Mouse (Mus musculus) spleen, postnatal 10 days (tissue): ENCODE measurements around the gene Lce1k.
"Not testable (repeated sequence)": the region's sequence is repeated elsewhere in the genome, so short reads cannot be mapped to it uniquely, and the experiment has no call there.

Experiments used
- DNase-seq, 2 experiments: peaks; one replicate each; pipeline ENCODE4 v3.0.0; 2021 to 2022; ENCODE audit warnings: low spot score in 2 of 2

Gene Lce1k

DNA sequence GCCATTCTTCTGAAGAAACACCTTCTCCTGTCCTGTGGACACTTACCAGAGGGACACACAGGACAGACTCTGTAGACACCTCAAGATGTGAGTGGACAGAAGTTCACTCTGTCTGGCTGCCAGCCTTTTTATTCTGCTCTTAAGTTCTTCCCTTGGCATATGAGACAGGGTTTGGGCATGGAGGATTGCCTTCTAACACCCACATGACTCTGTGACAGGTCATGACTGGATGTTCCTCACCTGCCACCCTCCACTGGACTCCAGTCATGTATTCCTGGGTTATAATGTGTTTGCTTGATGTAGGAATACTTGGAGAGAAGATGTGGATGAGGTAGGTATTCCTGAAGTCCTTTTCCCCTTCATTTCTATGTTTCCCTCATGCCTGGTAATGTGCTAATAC lies at the start of gene Lce1k:
Gene Lce1k, minus strand, starts transcription at position 101 of the 400 bp plus-strand sequence.
- no peak for DNase-seq

DNA sequence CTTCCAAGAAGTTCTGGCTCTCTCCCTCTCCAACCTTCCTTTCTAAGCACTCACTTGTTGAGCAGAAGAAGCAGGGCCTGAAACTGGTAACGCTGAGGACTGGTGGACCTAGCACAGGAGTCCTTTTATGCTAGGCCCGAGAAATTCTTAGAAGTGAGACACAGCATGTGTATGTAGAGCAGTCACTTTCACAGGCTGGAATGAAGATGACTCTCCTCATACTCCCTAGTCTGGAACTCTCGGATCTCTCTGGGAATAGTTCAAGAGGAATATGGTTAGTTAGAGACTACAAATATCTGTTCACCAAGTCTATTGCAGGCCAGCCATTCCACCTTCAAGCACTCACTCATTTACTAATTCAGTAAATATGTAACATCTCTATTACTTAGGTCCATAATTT lies 43.5 kb upstream of the Lce1k start, which contains the start of gene Lce1l:
Gene Lce1l, minus strand, starts transcription at position 101 of the 400 bp plus-strand sequence.
- DNase-seq = no peak

DNA sequence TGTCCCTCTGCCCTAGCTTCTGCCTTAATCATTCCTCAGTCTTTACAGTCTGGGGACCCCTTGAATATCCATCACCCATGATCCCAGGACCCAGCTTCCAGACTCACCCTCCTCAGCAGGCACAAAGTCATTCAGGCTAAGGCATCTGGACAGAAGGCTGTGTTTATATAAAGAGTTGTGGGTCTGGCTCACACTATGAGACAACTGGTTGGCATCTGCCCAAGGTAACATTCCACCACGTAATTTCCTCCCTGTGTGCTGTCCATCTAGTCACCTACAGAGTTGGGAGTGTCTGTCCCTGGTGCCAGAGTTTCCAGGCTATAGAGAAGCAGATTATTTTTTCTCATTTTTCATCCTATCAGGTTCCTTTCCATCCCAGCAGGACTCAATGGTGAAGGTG lies 19.4 kb upstream of the Lce1k start, which contains the start of gene Kprp:
Gene Kprp, minus strand, starts transcription at position 140 of the 400 bp plus-strand sequence.
- no peak for DNase-seq

DNA sequence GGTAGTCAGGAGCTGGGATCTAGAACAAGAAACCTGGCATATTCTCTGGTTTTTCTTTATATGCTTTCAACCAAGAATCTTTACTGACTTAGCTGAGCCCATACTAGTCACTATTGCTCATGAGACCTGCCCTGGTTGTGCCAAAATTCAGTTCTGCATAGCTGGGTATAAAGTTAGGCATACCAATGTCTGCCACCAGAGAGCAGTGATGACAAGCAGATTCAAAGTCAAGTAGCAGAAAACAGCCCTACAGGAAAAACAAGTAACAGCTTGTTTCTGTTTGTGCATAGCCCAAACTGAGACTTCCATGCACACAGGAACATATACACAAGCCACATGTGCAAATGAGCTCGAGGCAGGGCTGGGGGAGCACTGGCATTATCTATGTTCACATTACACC lies 18.1 kb upstream of the Lce1k start:
- DNase-seq = no peak

DNA sequence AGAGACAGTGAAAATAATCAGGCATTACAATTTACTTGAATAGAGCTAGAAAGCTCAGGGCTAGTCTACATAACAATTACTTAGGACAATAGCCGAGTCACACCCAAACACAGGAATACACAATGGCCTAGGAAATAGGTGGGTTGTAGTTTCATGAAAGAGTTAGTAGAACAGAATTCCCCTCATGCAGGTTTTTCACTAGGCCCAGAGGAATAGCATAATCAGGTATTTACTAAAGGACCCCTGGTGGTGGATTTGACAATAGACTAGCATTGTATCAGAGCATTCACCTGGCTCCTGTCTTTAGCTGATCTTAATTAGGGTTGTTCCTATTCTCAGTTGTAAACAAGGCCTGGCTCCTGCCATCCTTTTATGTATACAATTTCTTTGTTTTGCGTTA lies 8.3 kb upstream of the Lce1k start:
- not testable (repeated sequence) for DNase-seq

DNA sequence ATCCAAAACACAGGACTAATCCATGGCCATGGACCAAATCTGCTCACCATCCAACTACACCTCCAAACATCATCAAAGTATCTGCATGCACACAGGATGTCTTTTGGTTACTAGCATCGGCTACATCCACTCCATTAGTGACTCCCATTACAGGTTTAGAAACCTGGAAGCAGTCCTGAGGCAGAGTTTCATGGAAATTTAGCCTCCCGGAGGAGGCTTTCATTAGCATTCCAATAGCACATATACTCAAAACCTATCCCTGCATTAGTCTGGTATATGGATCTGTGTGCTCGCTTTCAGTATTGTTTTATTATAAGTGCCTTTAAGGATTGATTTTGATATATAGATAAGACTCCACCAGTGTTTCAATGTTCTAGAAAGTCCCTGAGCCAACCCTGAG lies 7.9 kb upstream of the Lce1k start:
- DNase-seq = no peak

DNA sequence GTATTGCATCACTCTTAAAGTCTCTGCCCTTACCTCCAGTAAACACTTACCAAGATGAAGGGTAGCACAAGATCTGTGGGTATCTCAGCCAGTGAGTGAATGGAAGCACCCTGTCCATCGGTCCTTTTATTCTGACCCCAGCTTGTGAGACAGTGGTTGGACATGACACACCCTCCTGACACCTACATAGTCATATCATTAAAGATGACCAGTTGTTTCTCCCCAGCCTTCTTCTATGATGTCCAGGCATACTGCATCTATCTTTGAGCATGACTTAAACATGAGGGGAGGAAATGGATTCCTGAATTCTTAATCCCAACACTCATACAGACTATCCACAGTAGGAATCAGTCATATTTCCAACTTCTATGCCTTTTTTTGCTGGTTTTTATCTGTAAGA lies 17.3 kb downstream of the Lce1k start, which contains the start of gene Lce1j:
Gene Lce1j, minus strand, starts transcription at position 101 of the 400 bp plus-strand sequence.
- DNase-seq = no peak

DNA sequence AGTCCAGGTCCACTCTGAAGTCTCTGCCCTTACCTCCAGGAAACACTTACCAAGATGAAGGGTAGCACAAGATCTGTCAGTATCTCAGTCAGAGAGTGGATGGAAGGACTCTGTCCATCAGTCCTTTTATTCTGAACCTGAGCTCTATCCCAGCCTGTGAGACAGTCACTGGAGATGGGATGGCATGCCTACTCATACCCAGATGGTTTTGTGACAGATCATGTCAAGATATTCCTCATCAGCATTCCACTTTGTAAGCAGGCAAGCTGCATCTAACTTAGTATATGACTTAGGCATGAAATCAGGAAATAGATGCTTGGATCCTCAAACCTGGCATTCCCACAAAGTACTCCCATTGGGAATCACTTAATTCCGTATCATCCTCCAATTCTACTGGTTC lies 28.9 kb downstream of the Lce1k start, which contains the start of gene Lce1i:
Gene Lce1i, minus strand, starts transcription at position 101 of the 400 bp plus-strand sequence.
- DNase-seq = no peak

DNA sequence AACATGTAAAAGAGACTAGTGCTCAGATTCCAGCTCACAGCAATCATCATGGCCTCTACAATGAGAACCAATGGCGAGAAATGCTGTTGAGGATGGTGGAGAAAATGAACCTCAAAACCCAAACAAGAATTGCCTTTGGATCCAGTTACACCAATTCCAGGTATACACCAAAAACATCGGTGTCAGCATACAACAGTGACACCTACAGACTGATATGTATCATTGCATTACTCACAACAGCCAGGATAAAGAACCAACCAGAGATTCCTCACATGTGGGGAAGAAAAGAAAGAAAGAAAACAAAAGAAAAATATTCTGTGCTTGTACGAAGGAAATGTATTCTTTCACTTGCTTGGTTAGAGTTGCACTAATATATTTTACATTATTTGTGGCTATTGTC lies 36.1 kb downstream of the Lce1k start:
- DNase-seq = no peak

DNA sequence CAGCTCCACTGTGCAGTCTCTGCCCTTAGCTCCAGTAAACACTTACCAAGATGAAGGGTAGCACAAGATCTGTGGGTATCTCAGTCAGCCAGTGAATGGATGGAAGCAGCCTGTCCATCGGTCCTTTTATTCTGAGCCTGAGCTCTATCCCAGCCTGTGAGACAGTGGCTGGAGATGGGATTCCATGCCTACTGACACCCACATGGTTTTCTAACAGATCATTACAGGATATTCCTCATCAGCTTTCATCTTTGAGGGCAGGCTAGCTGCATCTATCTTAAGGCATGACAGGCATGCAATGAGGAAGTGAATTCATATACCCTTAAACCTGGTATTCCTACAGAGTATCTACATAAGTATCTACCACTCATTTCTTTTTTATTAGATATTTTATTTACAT lies 42.7 kb downstream of the Lce1k start, which contains the start of gene Lce1h:
Gene Lce1h, minus strand, starts transcription at position 101 of the 400 bp plus-strand sequence.
- no peak for DNase-seq
